Mouse (Mus musculus) natural killer cell, adult 2 months (primary cell): ENCODE measurements around the gene Trpt1.
A peak's percentile ranks its signal among the peaks of the same experiment; 100 is the strongest.

ENCODE experiments used
- DNase-seq, 2 experiments: peaks; one replicate each; pipeline ENCODE4 v3.0.0; 2022; ENCODE audit warnings: low spot score in 2 of 2

Trpt1 gene

DNA sequence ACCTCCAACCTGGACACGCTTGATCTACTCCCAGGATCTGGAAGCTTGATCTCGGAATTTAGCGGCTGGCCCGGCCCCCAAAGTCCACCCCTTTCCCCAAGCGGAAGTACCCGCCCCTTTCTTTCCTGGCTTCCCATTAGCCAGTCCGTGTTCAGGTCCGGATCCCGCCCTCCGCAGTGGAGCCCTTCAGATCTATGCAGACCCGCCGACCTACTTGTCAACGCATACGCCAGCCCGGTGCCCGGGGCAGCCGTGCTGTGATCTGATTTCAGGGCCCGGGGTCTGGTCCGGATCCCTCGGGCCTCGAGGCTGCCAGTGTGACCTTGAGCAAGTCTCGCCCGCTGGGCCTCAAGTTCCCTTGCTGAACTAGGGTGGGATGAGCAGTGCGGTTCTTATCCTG lies at the start of gene Trpt1, which contains the start of gene Nudt22:
Trpt1 (plus strand) TSS at position 126 of the 400 bp plus-strand sequence.
Nudt22 (minus strand) TSS at position 112 of the 400 bp plus-strand sequence.
- peak; percentile 51 to 53 for DNase-seq

DNA sequence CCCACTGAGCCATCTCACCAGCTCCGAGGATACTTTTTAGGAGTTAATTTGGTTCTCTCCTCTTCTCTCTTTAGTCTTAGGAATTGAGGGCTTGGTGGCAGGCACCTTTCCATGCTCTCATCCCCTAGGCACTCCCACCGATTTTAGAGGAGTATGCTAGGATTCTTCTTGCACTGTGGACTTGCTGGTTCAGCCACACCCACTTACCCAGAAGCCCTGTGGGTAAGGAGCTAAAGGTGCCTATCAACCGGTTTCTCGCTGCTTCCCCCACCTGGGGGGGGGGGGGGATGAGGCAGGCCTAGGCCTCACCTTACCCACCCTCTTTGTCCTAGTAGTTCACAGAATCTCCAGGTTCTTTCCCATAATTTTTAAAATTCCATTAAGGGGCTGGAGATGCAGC lies 48.2 kb upstream of the Trpt1 start:
- DNase-seq, result no peak

DNA sequence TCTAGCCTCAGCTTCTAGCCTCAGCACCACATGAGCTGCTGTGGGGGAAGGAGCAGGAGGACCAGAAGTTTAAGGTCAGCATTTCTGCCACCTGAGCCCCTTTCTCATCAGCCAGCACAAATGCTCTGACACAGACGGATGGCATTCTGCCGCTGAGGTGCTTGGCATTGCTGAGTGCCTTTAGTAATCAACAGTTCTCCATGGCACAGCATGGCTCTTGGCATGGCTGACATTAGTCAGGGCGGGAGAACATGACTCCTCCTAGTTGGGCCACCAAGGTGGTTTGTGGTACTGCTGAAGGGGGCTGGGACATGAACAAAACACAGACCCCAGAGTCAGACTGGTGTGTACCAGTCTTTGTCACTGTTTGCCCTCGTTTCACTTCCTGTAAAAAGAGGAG lies 47.7 kb upstream of the Trpt1 start:
- DNase-seq, result no peak

DNA sequence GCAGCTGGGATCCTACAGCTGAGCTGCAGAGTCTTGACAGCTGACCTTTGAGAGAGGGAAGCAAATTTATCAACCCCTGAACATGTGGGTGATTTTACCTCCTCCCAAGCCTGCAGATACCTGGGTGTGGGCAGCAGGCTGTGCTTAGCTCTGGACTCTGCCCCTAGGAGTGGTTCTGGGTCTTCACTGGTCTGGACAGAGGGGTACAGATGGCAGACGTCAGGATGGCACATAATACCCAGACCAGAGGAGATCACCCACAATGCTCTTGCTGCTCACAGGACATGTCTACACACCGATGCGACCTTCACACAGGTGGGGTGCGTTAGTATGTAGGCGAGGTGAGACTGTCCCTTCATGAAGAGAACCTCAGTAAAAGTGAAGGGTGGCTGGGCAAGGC lies 46.4 kb upstream of the Trpt1 start:
- DNase-seq, result no peak

DNA sequence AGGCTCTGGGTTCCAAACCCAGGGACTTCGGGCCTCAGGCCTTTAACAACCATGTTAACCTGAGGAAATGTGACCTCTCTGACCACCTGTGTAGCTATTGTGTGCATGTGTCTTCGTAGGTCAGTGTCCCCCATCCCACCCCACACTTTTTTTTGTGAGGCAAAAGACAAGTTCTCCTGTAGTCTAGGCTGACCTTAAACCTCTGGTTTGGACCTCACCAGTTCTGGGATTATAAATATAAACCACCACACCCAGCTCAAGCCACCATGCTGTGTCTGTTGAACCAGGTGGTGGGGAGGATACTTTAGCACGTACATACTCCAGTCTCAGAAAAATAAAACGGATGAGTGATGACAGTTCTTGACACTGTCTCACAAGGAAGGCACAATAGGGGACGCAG lies 46.0 kb upstream of the Trpt1 start:
- no peak for DNase-seq

DNA sequence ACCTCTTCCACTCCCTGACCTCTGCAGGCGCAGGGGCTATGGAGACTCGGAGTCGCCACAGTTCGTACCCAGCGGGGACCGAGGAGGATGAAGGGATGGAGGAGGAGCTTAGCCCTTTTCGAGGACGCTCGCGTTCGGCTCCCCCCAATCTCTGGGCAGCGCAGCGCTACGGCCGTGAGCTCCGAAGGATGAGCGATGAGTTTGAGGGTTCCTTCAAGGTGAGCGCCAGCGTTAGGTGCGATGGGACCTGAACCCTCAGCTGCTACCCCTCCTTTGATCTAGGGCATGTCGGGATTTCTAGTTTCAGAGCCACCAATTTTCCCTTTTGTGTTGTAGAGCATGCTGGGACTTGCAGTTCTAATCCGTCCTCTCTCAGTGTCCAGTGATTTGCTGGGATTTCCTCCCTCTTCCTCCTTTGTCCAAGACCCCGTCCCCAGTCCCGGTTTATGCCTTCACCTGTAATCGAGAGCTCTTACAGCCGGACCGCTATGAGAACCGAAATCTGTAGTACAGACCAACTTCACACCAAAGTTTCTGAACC lies 45.2 kb upstream of the Trpt1 start:
- no peak for DNase-seq

DNA sequence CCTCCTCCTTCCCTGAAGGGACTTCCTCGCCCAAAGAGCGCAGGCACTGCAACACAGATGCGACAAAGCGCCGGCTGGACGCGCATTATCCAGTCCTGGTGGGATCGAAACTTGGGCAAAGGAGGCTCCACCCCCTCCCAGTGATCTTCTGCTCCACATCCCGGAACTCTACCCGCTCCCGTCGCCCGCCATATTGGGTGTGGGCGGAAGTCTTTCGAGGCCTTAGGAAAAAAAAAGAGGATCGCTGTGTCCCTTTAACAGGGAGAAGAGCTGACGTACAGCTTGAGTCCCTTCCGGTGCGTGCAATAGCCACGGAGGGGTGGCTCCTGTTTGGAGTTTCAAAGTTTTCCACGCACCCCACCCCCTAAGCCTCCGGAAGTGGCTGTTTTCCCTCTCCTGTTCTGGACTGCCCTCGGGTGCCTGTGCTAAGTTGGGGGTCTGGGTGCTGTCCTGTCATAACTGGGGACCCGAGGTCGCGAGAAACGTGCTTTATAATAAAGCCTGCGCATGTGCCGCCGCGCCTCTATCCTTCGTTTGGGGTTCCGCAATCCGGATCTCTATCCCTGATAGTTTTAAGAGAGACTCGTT lies 44.5 kb upstream of the Trpt1 start:
- peak; percentile 49 to 51 for DNase-seq

DNA sequence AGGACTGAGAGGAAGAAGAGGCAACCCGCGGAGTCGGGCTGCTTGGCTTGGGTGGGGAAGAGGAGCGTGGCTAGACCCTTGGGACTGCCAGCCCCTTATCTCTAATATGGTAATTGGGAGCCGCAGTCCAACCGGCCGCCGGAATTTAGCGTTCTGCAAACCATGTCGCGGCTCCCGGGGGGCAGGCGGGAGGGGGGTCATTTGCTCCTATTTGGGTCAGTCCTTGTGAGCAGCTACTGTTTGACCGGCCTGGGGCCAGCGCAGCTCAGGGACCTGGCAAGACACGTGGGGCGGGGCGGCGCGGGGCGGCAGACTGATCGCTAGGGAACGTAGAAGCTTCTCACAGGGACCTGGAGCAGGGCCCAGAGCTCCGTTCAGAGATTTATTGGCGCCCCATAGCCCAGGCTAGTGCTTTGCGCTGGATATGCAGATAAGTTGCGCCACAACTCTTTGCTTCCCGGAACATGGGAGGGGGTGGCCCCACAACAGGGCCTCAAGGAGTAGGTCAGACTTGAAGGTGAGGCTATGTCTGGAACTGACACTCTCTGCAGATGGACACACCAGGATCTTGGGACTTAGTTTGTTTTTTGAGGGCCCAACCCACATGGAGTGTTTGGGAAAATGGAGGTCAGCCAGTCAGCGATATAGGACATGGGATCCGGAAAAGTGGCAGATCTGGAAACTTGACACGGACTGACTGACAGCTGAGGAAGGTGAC lies 43.8 kb upstream of the Trpt1 start:
- peak in 1 of 2 experiments; percentile 30 for DNase-seq

DNA sequence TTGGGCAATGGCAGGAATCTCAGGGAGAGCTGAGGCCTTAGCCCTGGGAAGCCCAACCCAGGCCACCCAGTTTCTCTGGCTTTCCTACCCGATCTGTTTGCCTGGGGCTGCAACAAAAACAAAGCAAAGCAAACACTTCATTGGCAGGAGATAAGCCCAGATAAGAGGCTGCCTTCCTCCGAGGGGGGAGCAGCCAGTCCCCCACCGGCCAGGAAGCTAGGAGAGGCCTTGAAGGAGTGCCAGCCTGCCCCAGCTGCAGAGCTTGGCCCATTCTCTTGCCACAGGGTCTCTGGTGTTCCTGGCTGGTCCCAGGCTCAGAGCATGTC lies 43.3 kb upstream of the Trpt1 start:
- DNase-seq, result no peak

DNA sequence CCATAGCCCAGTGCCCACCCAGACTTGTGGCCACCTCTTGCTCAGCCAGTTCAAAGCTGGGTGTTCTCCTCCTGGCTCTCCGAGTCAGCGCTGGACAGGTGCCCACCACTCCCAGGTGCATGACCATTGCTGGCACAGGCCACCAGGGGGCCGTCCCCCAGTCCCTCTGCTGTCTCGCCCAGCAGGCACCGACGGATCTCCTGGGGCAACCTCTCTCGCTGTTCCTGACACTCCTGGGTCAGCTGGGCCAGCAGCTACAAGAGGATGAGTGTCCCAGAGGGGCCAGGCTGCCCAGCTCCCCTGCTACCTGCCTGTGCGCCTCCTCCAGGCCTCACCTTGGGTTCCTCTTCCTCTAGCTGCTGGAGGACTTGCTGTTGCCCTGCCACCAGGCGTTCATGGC lies 41.9 kb upstream of the Trpt1 start:
- no peak for DNase-seq

DNA sequence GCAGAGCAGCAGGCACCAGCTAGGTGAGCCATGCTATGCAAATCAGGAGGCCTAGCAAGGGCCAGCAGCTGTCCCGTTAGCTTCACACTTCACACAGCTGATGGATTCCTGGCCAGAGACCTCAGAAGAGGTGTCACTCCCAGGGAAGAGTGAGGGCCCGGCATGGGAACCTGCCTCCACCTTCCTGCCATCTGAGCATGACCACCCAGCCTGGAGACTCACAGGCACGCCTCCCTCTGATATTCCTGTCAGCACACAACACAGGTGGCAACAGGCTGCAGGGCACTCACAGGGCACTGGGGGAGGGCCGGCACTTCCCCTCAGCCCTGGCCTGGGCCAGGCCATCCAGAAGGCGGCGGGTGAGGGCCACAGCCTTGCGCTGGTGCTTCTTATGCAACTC lies 40.5 kb upstream of the Trpt1 start:
- DNase-seq, result no peak

DNA sequence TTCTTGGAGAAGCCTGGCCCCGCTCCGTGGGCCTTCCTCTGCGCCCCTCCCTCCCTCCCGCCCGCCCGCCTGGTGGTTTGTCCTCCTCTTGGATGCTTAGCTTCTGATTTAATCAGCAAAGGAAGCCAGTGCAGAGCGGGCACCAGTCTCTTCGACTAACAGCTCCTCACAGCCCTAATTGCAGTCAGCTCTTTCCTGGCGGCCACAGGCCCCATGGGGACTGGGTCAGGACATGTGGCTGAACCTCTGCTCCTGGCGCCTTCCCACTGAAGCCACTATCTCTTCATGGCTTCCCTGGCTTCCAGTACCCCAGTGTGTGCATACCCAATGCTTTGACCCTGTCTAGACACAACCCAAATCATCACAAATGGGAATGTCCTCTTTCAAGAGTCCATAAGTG lies 39.5 kb upstream of the Trpt1 start:
- no peak for DNase-seq

DNA sequence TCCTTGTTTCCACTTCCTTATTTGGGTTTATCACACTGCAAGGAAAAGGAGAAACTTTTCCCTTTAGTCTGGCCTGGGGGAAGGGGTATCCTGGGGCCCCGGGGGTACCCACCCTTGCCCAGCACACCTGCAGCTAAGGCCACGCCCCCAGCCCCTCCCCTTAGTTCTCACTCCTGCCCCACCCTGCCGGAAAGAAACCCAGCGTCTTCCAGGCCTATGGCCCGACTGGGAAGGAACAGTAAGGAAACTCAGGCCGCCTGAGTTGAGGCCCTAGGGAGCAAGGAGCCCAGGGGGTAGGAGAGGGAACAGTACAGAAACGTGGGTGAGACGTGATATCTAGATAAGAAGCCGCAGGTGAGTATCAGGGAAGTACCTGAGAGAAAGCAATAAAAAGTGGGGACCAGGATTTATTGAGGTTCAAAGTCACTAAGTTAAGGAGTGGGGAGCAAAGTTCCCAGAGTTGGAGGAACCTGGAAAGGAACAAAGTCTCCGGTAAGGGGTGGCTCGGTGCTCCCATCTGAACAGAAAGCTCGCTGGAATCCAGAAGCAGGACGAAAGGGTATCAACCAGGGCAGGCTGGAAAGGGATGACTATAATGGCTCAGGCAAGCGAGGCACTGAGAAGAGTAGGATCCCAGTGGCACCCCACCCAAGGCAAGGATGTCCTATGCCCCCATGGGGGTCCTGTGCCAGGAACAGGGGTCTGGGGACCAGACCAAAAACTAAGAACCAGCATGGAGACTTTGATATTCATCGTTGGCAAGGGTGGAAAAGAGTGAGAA lies 27.2 kb upstream of the Trpt1 start:
- DNase-seq, result no peak

DNA sequence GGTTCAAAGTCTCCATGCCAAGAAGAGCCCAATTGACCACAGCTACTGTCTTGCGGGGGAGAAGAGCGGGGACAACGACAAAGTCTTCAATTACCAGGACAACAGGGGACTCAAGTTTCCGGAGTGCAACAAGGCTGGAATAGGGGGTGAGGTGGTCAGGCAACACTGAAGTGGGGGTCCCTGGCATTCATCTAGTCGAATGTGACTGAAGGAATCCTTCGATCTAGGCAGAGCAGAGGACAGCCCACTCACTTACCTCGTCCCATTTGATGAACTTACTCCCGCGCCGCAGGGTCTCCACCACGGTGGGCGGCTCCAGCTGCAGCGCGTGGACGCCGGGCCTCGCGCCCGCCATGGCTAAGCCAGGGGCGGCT lies 26.7 kb upstream of the Trpt1 start:
- DNase-seq, result no peak

DNA sequence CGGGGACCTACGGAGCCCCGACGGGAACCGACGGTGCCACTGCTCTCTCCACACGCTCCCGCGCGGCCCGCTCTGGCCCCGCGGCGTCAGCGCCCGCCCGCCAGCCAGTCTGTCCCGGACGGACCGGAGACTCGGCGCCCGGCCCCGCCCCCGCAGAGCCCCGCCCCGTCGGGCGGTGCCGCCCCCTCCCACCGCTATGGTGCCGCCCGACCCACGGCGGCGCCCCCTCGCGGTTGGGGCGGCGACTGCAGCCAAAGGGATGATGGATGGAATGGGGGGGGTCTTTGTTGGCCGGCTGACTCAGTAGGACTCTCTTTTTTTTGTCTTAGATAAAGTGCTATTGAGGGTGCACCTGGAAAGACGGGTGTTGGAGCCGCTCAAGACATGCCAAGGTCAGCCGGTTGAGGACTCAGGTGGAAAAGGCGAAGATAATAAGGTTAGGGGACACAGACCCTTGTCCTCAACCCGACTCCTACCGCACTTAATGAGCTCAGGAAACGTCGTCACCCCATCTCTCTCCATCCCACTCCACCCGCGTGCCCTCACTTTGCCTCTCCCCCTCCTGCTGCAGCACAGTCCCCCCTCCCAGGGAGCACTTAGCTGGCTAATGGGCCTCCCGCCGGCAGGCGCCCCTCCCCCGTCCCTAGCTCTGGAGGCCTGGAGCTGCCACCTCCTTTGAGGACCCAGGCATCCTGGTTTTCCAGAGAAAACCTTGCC lies 26.1 kb upstream of the Trpt1 start:
- DNase-seq, result peak; percentile 65 to 75

DNA sequence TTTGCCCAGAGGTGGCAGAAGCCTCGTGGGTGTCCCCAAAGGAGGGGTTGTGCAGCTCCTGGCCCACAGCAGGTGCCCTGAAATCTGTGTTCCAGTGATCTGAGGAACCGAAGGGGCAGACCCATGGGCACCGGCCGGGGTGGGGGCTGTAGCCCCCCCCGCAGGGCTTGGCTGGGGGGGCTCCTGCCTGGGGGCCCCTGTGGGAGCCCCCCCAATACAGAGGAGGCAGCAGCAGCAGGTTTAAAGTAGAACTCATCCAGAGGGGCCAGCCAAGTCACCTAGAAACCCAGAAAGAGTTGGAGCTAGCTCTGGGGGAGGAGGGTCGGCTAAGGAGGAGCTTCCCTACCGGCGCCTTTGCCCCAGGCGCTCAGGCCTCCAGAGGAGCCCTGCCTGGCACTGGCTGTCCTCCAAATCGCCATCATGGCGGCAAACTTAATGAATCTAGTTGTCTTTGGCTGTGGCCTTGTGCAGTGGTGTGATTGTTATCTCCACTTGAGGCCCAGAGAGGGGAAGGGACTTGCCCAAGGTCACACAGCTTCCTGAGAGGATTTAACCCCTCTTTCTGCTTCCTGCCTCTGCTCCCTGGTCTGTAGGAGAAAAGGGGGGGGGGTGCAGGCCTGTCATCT lies 25.4 kb upstream of the Trpt1 start:
- DNase-seq, result no peak

DNA sequence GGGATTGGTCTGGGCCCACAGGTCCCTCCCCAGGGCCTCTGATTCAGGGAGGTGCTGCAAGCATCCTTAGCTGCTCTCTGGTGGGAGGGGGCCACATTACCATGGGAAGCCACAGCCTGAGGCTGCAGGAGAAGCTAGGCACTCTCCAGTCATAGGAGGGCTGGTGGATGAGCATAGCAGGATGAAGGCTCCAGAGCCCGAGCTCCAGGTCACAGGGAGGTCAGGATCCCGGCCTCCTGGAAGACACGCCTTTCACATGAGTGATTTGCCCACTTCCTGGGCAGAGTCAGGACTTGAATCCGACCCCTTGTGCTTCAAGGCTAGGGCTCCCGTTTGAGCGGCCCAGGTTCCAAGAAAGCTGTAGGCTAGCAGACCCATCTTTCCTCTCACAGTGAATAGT lies 24.3 kb upstream of the Trpt1 start:
- no peak for DNase-seq

DNA sequence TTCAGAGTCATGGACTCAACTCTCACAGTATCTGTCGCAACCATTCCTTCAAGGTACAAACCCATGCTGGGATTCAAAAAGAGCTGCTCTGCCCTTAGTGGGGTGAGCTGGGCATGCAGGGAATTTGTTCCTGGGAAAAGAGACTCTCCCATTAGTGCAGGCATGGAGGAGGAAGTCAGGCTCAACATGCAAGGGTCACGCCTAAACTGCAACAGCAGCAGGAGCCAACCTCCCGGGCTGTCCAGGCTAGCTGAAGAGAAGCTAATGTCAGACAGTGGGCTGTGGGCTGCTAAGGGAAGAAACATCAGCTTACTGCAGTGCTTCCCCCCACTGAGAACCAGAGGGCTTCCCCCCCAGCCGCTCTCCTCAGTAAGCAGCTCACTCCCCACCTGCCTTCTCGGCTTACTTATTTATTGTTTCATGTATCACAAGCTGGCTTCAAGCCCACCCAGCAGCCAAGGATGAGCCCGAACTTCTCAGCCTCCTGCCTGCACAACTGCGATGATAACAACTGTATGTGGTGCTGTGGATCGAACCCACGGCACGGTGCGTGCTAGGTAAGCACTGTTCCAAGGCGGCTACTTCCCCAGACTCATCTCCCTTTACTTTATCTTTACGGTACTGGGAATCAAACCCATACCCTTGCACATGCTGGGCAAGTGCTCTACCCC lies 23.5 kb upstream of the Trpt1 start:
- no peak for DNase-seq

DNA sequence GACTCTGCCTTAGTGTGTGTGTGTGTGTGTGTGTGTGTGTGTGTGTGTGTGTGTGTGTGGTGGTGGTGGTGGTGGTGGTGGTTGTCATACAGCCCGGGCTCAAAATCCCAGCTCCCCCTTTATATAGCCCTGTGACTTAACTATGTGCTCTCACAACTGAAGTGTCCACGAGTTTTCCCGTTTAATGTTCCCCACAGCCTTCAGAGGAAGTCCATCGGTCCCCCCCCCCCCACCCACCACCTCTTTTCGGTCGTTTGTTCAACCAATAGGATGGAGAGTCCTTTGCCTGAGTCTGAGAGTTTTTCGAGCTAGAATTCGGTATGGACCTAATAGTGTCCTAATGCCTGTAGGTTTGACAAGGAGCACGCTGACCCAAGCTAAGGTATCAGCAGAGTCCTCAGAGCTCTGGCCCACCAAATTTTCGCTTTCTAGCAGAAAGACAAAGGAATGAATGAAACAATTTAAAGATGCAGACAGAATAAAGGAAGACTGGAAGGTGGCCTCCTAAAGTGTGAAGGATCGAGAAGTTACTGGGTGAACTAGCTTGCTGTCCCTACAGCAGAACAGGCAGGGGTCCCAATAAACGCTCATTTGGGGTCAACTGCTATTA lies 22.2 kb upstream of the Trpt1 start:
- no peak for DNase-seq
